Comparison of ENCODE assay signal across 8 mouse cellular contexts in the genomic region with DNA sequence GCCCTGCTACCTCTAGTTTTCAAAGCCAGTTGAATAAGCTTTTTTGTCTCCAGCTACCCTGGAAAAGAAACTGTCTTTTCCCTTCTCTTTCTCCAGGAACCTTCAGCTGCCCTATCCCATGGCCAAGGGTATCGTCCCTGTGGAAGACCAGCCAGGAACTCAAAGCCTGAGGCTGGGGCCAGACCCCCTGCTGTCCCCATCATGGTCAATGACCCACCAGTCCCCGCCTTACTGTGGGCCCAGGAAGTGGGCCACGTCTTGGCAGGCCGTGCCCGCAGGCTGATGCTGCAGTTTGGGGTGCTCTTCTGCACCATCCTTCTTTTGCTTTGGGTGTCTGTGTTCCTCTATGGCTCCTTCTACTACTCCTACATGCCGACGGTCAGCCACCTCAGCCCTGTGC. TPM values are rescaled to one million over a fixed set of nuclear protein-coding genes. Genes with fewer than 3 reads are reported as not detected.
DNase-seq lines count a peak whose midpoint lies in the region; ATAC-seq and TF ChIP-seq lines count a peak whose summit lies in the region.

No protein-coding gene starts in this region.

- peak overlapping the region; percentile 75 for H3K4me2 ChIP-seq in liver, embryonic 11.5 days
- H3K4me2 ChIP-seq in intestine, embryonic 15.5 days (replicated peaks) = peak overlapping the region; percentile 88
- peak overlapping the region; percentile 77 for H3K4me2 ChIP-seq in neural tube, embryonic 13.5 days

- no peak for TF ChIP-seq CTCF in embryonic fibroblast, embryonic 13.5 days (IDR thresholded peaks at IDR 0.05; ENCODE audit: borderline replicate concordance, insufficient read depth, low read length)

- TF ChIP-seq POLR2A in embryonic fibroblast, embryonic 13.5 days (IDR thresholded peaks at IDR 0.05; ENCODE audit: low read depth, low read length) = no peak

- peaks cover 33% of the 10 kb centered on the region for H3K4me1 ChIP-seq in liver, embryonic 11.5 days (replicated peaks; ENCODE audit: control insufficient read depth, insufficient read depth, low read length)
- no peaks in the 10 kb centered on the region for H3K4me1 ChIP-seq in embryonic fibroblast, embryonic 13.5 days (ENCODE audit: control insufficient read depth, insufficient read depth, low read length)
- H3K4me1 ChIP-seq in intestine, embryonic 15.5 days (replicated peaks) = peaks cover 12% of the 10 kb centered on the region
- peaks cover 51% of the 10 kb centered on the region for H3K4me1 ChIP-seq in neural tube, embryonic 13.5 days (replicated peaks)

- H3K9me3 ChIP-seq in liver, embryonic 11.5 days (ENCODE audit: control insufficient read depth, low read length) = no peaks in the 10 kb centered on the region
- H3K9me3 ChIP-seq in intestine, embryonic 15.5 days = no peaks in the 10 kb centered on the region
- no peaks in the 10 kb centered on the region for H3K9me3 ChIP-seq in neural tube, embryonic 13.5 days

- 81% methylated on average over 7 of the region's 7 CpGs for WGBS in liver, embryonic 11.5 days
- 90% methylated on average over 7 of the region's 7 CpGs for WGBS in intestine, embryonic 15.5 days
- 91% methylated on average over 7 of the region's 7 CpGs for WGBS in neural tube, embryonic 13.5 days

- no peaks in the 10 kb centered on the region for H3K36me3 ChIP-seq in liver, embryonic 11.5 days (ENCODE audit: control insufficient read depth, insufficient read depth, low read length)
- peaks cover 3% of the 10 kb centered on the region; the same call in 1 of the 2 replicates for H3K36me3 ChIP-seq in intestine, embryonic 15.5 days
- H3K36me3 ChIP-seq in neural tube, embryonic 13.5 days = peaks cover 36% of the 10 kb centered on the region

- H3K27me3 ChIP-seq in liver, embryonic 11.5 days (replicated peaks; ENCODE audit: control insufficient read depth, insufficient read depth, low read length) = no peaks in the 10 kb centered on the region
- no peaks in the 10 kb centered on the region for H3K27me3 ChIP-seq in intestine, embryonic 15.5 days (replicated peaks)
- no peaks in the 10 kb centered on the region for H3K27me3 ChIP-seq in neural tube, embryonic 13.5 days

- no peak overlapping the region for H3K27ac ChIP-seq in liver, embryonic 11.5 days (ENCODE audit: low read depth, low read length)
- no peak overlapping the region for H3K27ac ChIP-seq in embryonic fibroblast, embryonic 13.5 days (ENCODE audit: insufficient read depth, low read length)
- H3K27ac ChIP-seq in intestine, embryonic 15.5 days = no peak overlapping the region
- H3K27ac ChIP-seq in neural tube, embryonic 13.5 days (replicated peaks) = peak overlapping the region; percentile 99; the same call in 1 of the 2 replicates

- no peak for ATAC-seq in liver, embryonic 11.5 days (replicated peaks; ENCODE audit: low FRiP score)
- no peak for ATAC-seq in intestine, embryonic 15.5 days
- ATAC-seq in neural tube, embryonic 13.5 days (ENCODE audit: low read depth) = no peak

- no peak for DNase-seq in liver, embryonic 11.5 days (ENCODE audit: low spot score)
- no peak for DNase-seq in liver
- no peak for DNase-seq in right cerebral cortex, postnatal 4 days
- DNase-seq in layer of hippocampus, adult 9-11 months = no peak
- no peak for DNase-seq in T-cell, adult 2 months (ENCODE audit: low spot score)

- peak overlapping the region; percentile 65 for H3K4me3 ChIP-seq in liver, embryonic 11.5 days (ENCODE audit: low read depth, low read length)
- peak overlapping the region; percentile 30; the same call in 1 of the 2 replicates for H3K4me3 ChIP-seq in embryonic fibroblast, embryonic 13.5 days (ENCODE audit: insufficient read depth, low read length)
- peak overlapping the region; percentile 50 for H3K4me3 ChIP-seq in intestine, embryonic 15.5 days (replicated peaks)
- peak overlapping the region; percentile 70 for H3K4me3 ChIP-seq in neural tube, embryonic 13.5 days

- H3K9ac ChIP-seq in liver, embryonic 11.5 days (ENCODE audit: low read depth, low read length) = peak overlapping the region; percentile 74
- H3K9ac ChIP-seq in intestine, embryonic 15.5 days = peak overlapping the region; percentile 62
- peak overlapping the region; percentile 93 for H3K9ac ChIP-seq in neural tube, embryonic 13.5 days

RNA-seq across cellular contexts. Expression of a gene that starts 2.0 kb away (rescaled TPM):
- 2.1 and 2.3 TPM in 2 replicates for polyA plus RNA-seq in liver, embryonic 11.5 days (2014; fragmentation: Nextera tagmentation; extraction: Ambion mirVana)
- polyA plus RNA-seq in embryonic fibroblast, embryonic 13.5 days (2011; ENCODE audit: insufficient read length, low read depth, missing spikeins) = not detected in 2 replicates
- 16.0 and 17.3 TPM in 2 replicates for polyA plus RNA-seq in intestine, embryonic 15.5 days (2015; fragmentation: Nextera tagmentation; extraction: Ambion mirVana)
- 335 and 393 TPM in 2 replicates for polyA plus RNA-seq in neural tube, embryonic 13.5 days (2015; fragmentation: Nextera tagmentation; extraction: Ambion mirVana)

RNA-seq across cellular contexts. Expression of a gene that starts 3.7 kb away (rescaled TPM):
- 52.7 and 52.9 TPM in 2 replicates for polyA plus RNA-seq in liver, embryonic 11.5 days (2014; fragmentation: Nextera tagmentation; extraction: Ambion mirVana)
- polyA plus RNA-seq in embryonic fibroblast, embryonic 13.5 days (2011; ENCODE audit: insufficient read length, low read depth, missing spikeins) = 41.2 and 50.0 TPM in 2 replicates
- polyA plus RNA-seq in intestine, embryonic 15.5 days (2015; fragmentation: Nextera tagmentation; extraction: Ambion mirVana) = 40.6 and 48.3 TPM in 2 replicates
- 82.5 and 84.2 TPM in 2 replicates for polyA plus RNA-seq in neural tube, embryonic 13.5 days (2015; fragmentation: Nextera tagmentation; extraction: Ambion mirVana)

RNA-seq across cellular contexts. Expression of a gene that starts 9.6 kb away (rescaled TPM):
- 0.10 and 0.34 TPM in 2 replicates for polyA plus RNA-seq in liver, embryonic 11.5 days (2014; fragmentation: Nextera tagmentation; extraction: Ambion mirVana)
- 5.9 and 9.0 TPM in 2 replicates for polyA plus RNA-seq in embryonic fibroblast, embryonic 13.5 days (2011; ENCODE audit: insufficient read length, low read depth, missing spikeins)
- polyA plus RNA-seq in intestine, embryonic 15.5 days (2015; fragmentation: Nextera tagmentation; extraction: Ambion mirVana) = 1.6 and 2.0 TPM in 2 replicates
- 0.96 and 1.4 TPM in 2 replicates for polyA plus RNA-seq in neural tube, embryonic 13.5 days (2015; fragmentation: Nextera tagmentation; extraction: Ambion mirVana)

RNA-seq across cellular contexts. Expression of a gene that starts 11.4 kb away (rescaled TPM):
- polyA plus RNA-seq in liver, embryonic 11.5 days (2014; fragmentation: Nextera tagmentation; extraction: Ambion mirVana) = 0.40 TPM in 1 of 2 replicates, not detected in the other
- 43.8 and 73.0 TPM in 2 replicates for polyA plus RNA-seq in embryonic fibroblast, embryonic 13.5 days (2011; ENCODE audit: insufficient read length, low read depth, missing spikeins)
- polyA plus RNA-seq in intestine, embryonic 15.5 days (2015; fragmentation: Nextera tagmentation; extraction: Ambion mirVana) = not detected in 2 replicates
- polyA plus RNA-seq in neural tube, embryonic 13.5 days (2015; fragmentation: Nextera tagmentation; extraction: Ambion mirVana) = not detected in 2 replicates

RNA-seq across cellular contexts. Expression of a gene that starts 21.2 kb away (rescaled TPM):
- 5.5 and 6.4 TPM in 2 replicates for polyA plus RNA-seq in liver, embryonic 11.5 days (2014; fragmentation: Nextera tagmentation; extraction: Ambion mirVana)
- polyA plus RNA-seq in embryonic fibroblast, embryonic 13.5 days (2011; ENCODE audit: insufficient read length, low read depth, missing spikeins) = 78.5 and 98.7 TPM in 2 replicates
- polyA plus RNA-seq in intestine, embryonic 15.5 days (2015; fragmentation: Nextera tagmentation; extraction: Ambion mirVana) = 5.1 and 5.4 TPM in 2 replicates
- polyA plus RNA-seq in neural tube, embryonic 13.5 days (2015; fragmentation: Nextera tagmentation; extraction: Ambion mirVana) = 5.3 and 6.0 TPM in 2 replicates

Comparison
In these comparisons a context has a peak if more than half of its experiments do, and no peak if none do; other contexts are left out.
1. RNA of a gene that starts 2.0 kb away (polyA plus RNA-seq): 335 to 393 TPM in neural tube, embryonic 13.5 days; 16.0 to 17.3 TPM in intestine, embryonic 15.5 days, 2.1 to 2.3 TPM in liver, embryonic 11.5 days and not detected in embryonic fibroblast, embryonic 13.5 days; every median in the first group is over 10 times any median in the second.
2. Peak in every context shown above with its lines, with median percentiles within 50 percentile points of each other: H3K4me2 ChIP-seq, H3K4me3 ChIP-seq and H3K9ac ChIP-seq.